Mouse (Mus musculus) ovary, postnatal 36 days (tissue): Measurements from ENCODE around the gene Gm11273.
"Not testable (repeated sequence)": the region's sequence is repeated elsewhere in the genome, so short reads cannot be mapped to it uniquely, and the experiment has no call there.

Source experiments
- DNase-seq: peaks from one replicate; pipeline ENCODE4 v3.0.0; 2022; ENCODE audit warnings: low spot score, mixed read lengths

Gene Gm11273

DNA sequence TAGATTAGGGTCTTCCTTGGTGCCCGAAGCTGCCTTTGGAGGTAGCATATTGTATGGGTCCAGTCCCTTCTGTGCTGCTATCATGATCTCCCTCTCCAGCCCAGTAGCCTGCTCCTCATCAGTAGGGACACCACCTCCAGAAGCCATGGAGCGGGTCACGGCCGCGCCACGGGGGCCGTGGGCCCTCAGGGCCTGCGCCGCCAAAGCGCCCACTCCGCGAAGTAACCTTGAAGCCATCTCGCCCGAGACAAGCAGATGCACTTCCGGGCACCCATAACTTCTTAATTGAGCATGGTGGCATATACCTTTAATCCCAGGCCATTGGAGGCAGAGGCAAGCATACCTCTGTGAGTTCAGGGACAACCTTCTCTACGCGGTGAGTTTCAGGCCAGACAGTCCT is at the start of gene Gm11273:
Gene Gm11273 (minus strand): TSS at position 237 of the 400 bp plus-strand sequence.
- not testable (repeated sequence) for DNase-seq

DNA sequence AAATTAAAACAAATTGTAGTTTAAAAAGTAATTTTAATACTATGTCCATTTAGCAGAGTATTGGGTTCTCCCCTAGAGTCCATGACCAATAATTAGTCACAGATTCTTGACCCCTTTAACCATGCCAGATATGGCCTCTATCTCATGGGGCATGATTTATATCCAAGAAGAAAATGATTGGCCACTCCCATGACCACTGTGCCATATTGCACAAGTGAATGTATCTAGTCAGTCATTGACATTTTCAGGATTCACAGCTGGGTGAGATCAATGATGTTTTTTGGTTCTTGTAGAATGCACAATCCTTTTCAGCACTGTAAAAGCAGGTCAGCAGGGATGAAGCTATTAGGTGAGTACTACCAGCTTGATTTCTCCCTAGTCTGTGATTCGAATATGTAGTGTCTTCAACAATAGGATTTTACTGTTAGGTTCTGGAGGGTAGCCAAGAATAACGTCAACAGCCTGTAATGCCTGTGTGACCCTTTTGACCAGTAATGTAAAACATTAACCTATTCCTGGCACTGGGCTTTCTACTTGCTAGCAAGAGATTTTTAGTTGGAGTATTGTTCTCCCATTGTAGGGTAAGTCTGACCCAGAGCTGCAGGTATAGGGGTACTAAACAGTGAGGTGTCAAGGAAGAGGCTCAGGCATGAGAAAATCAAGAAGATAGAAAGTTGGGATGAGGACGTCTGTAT is 49.3 kb upstream of the Gm11273 start:
- DNase-seq = no peak

- DNase-seq = no peak
These were observed 48.3 kb upstream of the Gm11273 start for GRCm38 (mm10) chr13:21549487-21549886.

GRCm38 (mm10) chr13:21542708-21543107 is 41.5 kb upstream of the Gm11273 start, which contains the start of gene Olfr1366:
TSS of gene Olfr1366 (minus strand) at chr13:21542808.
- no peak for DNase-seq

DNA sequence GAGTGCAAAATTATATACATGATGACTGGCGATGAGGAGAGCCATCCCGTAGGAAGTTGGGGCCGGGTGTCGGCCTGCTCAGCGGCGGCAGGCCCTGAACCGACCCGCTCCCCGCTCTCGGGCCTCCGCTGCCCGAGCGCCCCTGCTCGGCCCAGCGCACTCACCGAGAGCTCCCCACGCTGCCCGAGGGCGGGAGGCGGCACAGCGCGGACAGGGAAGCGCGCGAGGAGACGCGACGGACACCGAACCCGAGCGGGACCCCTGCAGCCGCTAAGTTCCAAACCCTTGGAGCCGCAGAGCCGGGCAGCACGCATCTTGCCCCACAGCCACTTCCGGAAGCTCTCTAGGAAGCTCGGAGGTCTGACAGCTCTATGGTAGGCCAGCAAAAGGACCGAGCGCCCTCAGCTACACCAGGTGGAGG is 29.6 kb upstream of the Gm11273 start, which contains the start of gene Zkscan8:
Gene Zkscan8 (minus strand): TSS at position 340 of the 421 bp plus-strand sequence.
- peak; percentile 88 for DNase-seq

DNA sequence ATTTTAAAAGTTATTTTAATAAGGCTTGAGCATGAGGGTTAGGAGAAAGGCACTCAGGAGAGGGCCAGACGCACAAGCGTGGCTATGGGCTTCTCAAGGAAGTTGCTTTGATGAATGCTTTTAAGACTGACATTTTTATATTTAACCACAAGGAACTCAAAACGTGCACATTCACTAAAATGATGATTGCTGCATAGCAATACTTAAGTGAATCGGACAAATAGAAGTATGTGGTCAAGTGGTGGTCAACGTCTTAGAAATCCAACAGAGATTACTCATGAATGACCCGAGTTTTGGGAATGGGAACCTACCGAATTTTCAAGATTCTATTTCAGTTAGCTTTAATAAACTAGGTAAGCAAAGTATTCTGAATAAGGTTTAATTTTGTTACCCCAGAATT is 28.9 kb upstream of the Gm11273 start:
- DNase-seq = no peak

DNA sequence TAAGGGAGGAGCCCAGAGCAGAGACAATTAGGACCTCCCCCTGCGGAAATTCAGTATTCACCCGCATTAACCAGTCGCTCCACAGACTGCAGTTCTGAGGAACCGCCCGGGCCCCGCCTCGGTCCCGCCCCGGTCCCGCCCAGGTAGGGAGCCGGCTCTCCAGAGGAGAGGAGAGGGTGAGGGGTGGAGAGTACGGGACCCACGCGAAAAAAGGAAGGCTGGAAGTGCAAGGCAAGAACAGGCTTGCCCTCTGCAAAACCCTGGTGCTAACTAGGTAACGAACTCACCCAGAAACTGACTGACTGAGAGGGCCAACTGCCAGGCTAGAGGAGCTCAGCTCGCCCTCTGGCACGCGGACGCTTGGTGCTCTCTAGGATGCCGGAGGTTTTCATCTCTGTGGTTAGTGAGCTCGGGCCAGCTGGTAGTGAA is 5.0 kb upstream of the Gm11273 start:
- DNase-seq = peak; percentile 80

DNA sequence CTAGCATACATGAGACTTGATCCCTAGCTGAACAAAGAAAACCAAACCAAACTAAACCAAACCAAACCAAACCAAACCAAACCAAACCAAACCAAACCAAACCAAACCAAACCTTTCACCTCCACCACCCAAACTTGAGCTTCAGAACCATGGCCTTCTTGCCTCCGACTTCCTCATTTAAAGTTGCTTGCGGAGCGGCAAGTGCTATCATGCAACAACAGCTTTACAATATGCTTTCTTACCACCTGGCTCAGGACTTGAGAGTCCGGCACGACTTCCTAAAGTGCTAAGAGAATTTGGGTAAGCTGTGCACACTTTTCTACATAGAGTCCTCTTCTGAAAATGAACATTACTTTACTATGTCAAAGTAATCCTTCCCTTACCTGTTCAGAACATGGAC is 1.1 kb upstream of the Gm11273 start:
- no peak for DNase-seq

DNA sequence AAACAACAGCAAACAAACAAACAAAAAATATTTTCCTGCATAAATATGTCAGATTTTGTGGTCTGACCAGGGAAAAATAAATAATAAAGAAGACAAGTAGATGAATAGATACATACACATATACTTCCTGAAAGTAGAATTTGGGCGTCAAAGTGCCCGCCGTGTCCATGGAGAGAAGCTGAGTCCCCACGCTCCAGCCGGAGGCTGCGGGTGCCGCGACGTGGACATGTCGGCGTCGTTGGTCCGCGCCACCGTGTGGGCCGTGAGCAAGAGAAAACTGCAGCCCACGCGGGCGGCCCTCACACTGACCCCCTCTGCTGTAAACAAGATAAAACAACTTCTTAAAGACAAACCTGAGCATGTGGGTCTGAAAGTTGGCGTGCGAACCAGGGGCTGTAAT is 6.1 kb downstream of the Gm11273 start, which contains the start of gene AK157302:
Gene AK157302 (plus strand): TSS at position 144 of the 400 bp plus-strand sequence.
- DNase-seq = peak; percentile 9

DNA sequence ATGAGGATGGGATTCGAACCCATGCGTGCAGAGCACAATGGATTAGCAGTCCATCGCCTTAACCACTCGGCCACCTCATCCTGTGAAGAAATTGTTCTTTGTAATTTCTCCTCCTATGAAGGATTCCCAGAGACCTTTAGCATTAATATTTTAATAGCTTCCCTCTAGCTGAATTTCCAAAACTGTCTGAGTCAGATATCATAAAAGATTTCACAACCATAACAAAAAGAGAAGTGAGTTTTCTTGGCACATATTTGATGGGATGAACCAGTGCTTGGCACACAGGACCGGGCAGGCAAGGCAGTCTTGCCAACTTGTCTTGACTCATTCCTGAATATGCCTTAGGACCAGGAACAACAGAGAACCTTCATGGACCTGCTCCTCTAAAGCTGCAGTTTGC is 8.4 kb downstream of the Gm11273 start:
- DNase-seq = no peak

DNA sequence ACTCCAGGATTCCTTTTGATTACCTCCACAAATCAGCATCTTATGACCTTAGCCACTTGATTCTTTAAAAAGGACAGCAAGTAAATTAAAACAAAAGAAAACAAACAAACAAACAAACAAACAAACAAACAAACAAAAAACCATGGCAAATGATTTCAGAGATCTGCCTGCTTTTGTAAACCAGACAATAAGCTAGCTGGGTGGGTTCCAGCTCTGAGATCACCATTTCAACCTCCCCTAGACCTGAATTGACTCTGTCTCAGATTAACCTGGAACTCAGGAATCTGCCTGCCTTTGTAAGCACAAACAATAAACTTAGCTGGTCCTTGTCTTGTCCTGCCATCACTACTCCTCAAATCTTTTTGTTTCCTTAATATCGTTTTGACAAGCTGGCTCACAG is 14.3 kb downstream of the Gm11273 start:
- no peak for DNase-seq

DNA sequence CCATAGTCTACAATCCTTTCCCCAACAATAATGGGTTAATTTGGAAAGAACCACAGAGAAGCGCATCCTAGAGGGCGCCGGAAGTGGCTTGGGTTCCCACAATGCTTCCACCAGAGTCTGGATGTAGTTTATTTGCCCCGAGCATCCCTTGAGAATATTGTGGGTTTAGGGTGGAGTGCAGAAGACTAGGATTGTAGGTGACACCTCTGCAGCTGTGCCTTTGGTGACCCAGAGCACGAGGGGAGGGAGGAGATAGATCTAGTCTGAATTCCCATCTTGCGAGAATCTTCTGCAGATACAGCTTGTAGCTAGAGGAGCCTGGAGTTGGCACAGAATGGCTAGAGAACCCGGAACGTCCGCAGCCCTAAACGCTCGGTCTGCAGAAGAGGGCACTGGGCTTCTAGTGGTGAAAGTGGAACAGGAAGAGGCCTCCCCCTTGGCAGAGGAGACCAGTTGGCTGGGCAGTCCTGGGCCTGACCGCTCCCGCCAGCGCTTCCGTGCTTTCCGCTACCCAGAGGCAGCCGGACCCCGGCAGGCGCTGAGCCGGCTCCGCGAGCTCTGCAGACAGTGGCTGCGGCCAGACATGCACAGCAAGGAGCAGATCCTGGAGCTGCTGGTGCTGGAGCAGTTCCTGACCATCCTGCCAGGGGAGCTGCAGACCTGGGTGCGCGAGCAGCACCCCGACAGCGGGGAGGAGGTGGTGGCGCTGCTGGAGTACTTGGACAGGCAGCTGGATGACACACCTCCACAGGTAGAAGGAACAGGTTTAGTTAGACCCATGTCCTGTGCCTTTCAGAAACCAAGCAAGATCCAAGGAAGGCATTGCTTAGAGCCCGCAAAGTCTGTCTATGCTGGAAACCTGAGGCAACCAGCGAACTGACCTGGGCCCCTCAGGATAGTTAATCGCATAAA is 22.2 kb downstream of the Gm11273 start, which contains the start of the genes Zkscan4 and Gm10065:
Gene Zkscan4 (plus strand): TSS at position 149 of the 912 bp plus-strand sequence.
Gene Gm10065 (minus strand): TSS at position 683 of the 912 bp plus-strand sequence.
- DNase-seq = peak; percentile 49

- no peak for DNase-seq
These were observed 28.8 kb downstream of the Gm11273 start for GRCm38 (mm10) chr13:21472427-21472826.

DNA sequence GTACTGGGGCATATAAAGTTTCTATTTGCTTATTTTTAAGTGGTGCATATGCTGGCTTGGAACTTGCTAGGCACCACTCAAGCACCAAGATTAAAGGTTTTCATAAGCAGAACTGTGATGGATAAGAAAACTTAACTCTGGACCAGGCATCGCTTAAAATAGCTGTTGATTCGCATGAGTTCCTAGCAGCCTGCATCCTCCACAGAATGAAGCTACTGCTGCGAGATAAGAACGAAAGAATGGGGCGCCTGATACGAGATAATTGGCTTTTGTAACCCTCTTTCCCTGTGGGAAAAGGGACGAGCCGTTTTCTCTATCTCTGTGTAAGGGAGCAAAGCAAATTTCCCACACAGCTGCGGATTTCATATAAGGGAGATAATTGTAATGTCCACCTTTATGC is 32.1 kb downstream of the Gm11273 start:
- DNase-seq = no peak

DNA sequence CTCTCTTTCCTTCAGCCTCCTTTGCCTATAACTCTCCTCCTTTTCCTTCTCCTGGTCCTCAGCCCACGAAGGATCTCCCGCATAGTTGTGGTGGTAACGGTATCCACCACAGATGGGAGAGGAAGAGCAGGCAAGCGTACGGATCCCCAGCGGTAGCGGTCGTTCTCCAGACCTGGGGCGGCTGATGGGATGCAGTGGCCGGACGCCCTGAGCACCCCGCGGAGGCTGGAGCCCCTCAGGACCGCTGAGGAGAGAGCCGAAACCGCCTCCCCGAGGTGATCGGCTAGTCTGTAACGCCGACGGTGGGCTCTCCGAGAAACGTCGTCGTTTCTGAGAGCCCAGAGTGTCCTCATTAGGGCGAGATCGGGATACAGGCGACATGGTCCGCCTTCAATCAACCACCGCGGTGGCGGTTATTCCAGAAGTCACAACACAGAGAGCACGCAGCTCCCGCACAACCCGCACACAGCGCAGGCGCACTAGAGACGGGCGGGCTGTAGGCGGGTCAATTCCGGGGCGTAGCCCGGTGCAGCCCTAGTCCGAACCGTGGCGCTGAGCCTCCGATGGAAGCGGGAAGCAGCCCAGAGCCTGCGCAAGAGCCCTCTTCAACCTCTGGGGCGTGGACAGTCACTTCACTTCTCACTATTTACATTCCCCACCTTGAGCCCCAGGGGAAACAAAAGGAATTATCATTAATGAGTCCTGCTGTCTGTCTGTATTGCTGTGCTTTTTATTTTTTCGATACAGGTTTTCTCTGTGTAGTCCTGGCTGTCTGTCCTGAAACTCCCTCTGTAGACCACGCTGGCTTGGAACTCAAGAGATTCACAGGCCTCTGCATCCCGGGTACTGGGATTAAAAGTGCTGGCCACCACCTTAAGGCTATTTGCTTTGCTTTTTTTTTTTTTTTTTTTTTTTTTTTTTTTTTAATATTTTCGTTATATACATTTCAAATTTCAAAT is 32.9 kb downstream of the Gm11273 start, which contains the start of gene Nkapl:
Gene Nkapl (minus strand): TSS at position 449 of the 959 bp plus-strand sequence.
- DNase-seq = peak; percentile 83

- DNase-seq = no peak
These were observed 33.9 kb downstream of the Gm11273 start for GRCm38 (mm10) chr13:21467336-21467735.

GRCm38 (mm10) chr13:21462516-21462915 is 38.7 kb downstream of the Gm11273 start:
- not testable (repeated sequence) for DNase-seq

GRCm38 (mm10) chr13:21456347-21456746 is 44.9 kb downstream of the Gm11273 start:
- DNase-seq = no peak

GRCm38 (mm10) chr13:21454133-21454532 is 47.1 kb downstream of the Gm11273 start:
- no peak for DNase-seq

- DNase-seq = peak; percentile 80
These were observed 47.8 kb downstream of the Gm11273 start, which contains the start of gene Zscan26 for GRCm38 (mm10) chr13:21453449-21453848. TSS of gene Zscan26 (minus strand) at chr13:21453730.

GRCm38 (mm10) chr13:21453042-21453441 is 48.2 kb downstream of the Gm11273 start:
- no peak for DNase-seq
